In the genomic region with DNA sequence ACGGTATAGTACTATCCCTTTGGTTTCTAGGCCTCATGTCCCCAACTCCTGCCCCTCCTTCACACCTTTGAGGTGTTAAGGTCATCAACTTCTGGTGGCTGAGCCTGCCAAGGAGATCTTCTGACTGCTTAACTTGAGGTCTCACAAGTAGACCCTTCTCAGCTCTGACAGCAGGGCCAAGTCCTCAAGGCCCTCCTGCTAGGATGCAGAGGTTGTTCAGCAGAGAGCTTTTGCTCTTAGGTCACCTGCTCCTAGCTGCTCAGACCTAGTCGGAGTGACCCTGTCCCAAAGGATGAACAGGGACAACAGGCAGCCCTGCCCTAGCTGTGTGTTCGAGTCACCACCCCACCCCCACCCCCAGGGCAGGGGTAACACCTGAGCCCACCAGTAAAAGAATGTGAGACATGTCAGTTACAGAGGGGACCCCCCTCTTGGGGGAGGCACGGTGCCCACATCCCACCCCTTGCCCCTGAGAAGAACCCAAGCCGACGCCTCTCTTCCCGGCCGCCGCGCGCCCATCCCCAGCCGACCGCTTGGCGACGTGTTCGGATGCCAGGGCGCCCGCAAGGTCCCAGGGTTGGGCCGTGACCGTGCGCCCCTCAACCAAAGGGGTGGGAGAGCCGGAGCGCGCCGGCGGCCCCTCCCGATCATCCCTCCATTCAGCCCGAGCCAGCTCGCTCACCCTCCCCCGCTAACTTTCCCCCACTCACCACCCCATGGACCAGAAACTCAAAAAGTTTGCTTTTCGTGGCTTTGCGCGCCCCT, we compare ENCODE assay signal across 9 mouse cellular contexts. TPM values are rescaled to one million over a fixed set of nuclear protein-coding genes. Genes with fewer than 3 reads are reported as not detected.
DNase-seq lines count a peak whose midpoint lies in the region; ATAC-seq and TF ChIP-seq lines count a peak whose summit lies in the region.
"Had no signal": no experiment of that assay in that cellular context is flagged by ENCODE, and none has a peak within 500 bp of the region (broad histone marks: within the 10 kb centered on the region; RNA-seq: fewer than 3 reads in every experiment).

No protein-coding gene starts in this region.

- H3K79me2 ChIP-seq in MEL (ENCODE audit: control insufficient read depth, insufficient read depth, low read length, poor library complexity), result no peaks in the 10 kb centered on the region; the same call in 1 of the 2 replicates

- no peak for TF ChIP-seq CTCF in MEL (IDR thresholded peaks at IDR 0.05 in 2 of 3, conservative IDR thresholded peaks at IDR 0.05 in 1 of 3; ENCODE audit: control insufficient read depth in 1 of 3, insufficient read depth in 1 of 3, low read depth in 2 of 3, low read length in 3 of 3, poor library complexity in 1 of 3, severe bottlenecking in 1 of 3)
- TF ChIP-seq CTCF in olfactory bulb, adult 2 months (IDR thresholded peaks at IDR 0.05; ENCODE audit: insufficient read depth, low read depth, low read length), result no peak

- H3K4me2 ChIP-seq in kidney, embryonic 14.5 days (replicated peaks; ENCODE audit: low read depth, low read length), result peak overlapping the region; percentile 86
- H3K4me2 ChIP-seq in forebrain, embryonic 12.5 days, result peak overlapping the region; percentile 90

- peak overlapping the region; percentile 99 for H3K27ac ChIP-seq in kidney, embryonic 14.5 days (ENCODE audit: low read depth, low read length)
- no peak overlapping the region for H3K27ac ChIP-seq in MEL (ENCODE audit: control insufficient read depth, low read depth, low read length)
- H3K27ac ChIP-seq in forebrain, embryonic 12.5 days, result peak overlapping the region; percentile 99
- peak overlapping the region; percentile 97 for H3K27ac ChIP-seq in limb, embryonic 10.5 days
- peak overlapping the region; percentile 0; the same call in 1 of the 2 replicates for H3K27ac ChIP-seq in olfactory bulb, adult 2 months (ENCODE audit: insufficient read depth, low read depth, low read length)

- no peaks in the 10 kb centered on the region for H3K9me3 ChIP-seq in kidney, embryonic 14.5 days (ENCODE audit: control insufficient read depth, low read length)
- H3K9me3 ChIP-seq in MEL (replicated peaks; ENCODE audit: insufficient read depth, low read length), result no peaks in the 10 kb centered on the region
- H3K9me3 ChIP-seq in forebrain, embryonic 12.5 days, result no peaks in the 10 kb centered on the region
- H3K9me3 ChIP-seq in limb, embryonic 10.5 days (replicated peaks), result no peaks in the 10 kb centered on the region

- H3K9ac ChIP-seq in kidney, embryonic 14.5 days (ENCODE audit: low read depth, low read length), result peak overlapping the region; percentile 90
- peak overlapping the region; percentile 73 for H3K9ac ChIP-seq in MEL (ENCODE audit: control insufficient read depth, low read depth, low read length, poor library complexity, severe bottlenecking)
- H3K9ac ChIP-seq in forebrain, embryonic 12.5 days, result peak overlapping the region; percentile 90

- H3K4me1 ChIP-seq in kidney, embryonic 14.5 days (ENCODE audit: control insufficient read depth, insufficient read depth, low read length), result peaks cover 55% of the 10 kb centered on the region
- H3K4me1 ChIP-seq in MEL (ENCODE audit: control insufficient read depth in 1 of 2, insufficient read depth in 2 of 2, low read length in 2 of 2), result peaks cover 2 to 4% of the 10 kb centered on the region in 2 experiments; a peak in 2 of 4 replicates
- peaks cover 86% of the 10 kb centered on the region for H3K4me1 ChIP-seq in forebrain, embryonic 12.5 days
- peaks cover 94% of the 10 kb centered on the region for H3K4me1 ChIP-seq in limb, embryonic 10.5 days
- peaks cover 66% of the 10 kb centered on the region for H3K4me1 ChIP-seq in olfactory bulb, adult 2 months (ENCODE audit: control insufficient read depth, insufficient read depth, low read length)

- peak overlapping the region; percentile 73 for H3K4me3 ChIP-seq in kidney, embryonic 14.5 days (ENCODE audit: low read length)
- H3K4me3 ChIP-seq in MEL (ENCODE audit: control insufficient read depth in 1 of 2, insufficient read depth in 1 of 2, low read depth in 2 of 2, low read length in 2 of 2), result peak overlapping the region; percentile 46 to 51
- peak overlapping the region; percentile 69 for H3K4me3 ChIP-seq in forebrain, embryonic 12.5 days (replicated peaks)
- peak overlapping the region; percentile 65 for H3K4me3 ChIP-seq in limb, embryonic 10.5 days
- H3K4me3 ChIP-seq in olfactory bulb, adult 2 months (ENCODE audit: insufficient read depth, low read depth, low read length), result peak overlapping the region; percentile 54

- H3K27me3 ChIP-seq in kidney, embryonic 14.5 days (ENCODE audit: control insufficient read depth, insufficient read depth, low read length), result no peaks in the 10 kb centered on the region
- peaks cover 47 to 58% of the 10 kb centered on the region in 2 experiments for H3K27me3 ChIP-seq in MEL (ENCODE audit: control insufficient read depth in 1 of 2, insufficient read depth in 2 of 2, low read length in 2 of 2)
- H3K27me3 ChIP-seq in forebrain, embryonic 12.5 days, result peaks cover 3% of the 10 kb centered on the region; the same call in 1 of the 2 replicates
- peaks cover 47% of the 10 kb centered on the region for H3K27me3 ChIP-seq in limb, embryonic 10.5 days (ENCODE audit: low read depth, poor library complexity, severe bottlenecking)

- DNase-seq in kidney, postnatal 36 days, result no peak
- peak; percentile 21 for DNase-seq in MEL (ENCODE audit: low read depth, low spot score)
- peak; percentile 67 for DNase-seq in limb, embryonic 10.5 days (ENCODE audit: low spot score)
- DNase-seq in thymus, postnatal 25 days, result no peak
- no peak for DNase-seq in yolk sac, embryonic 10.5 days (ENCODE audit: low spot score)

- TF ChIP-seq EP300 in MEL (IDR thresholded peaks at IDR 0.05; ENCODE audit: low read depth in 1 of 2, low read length in 2 of 2), result no peak

- no peaks in the 10 kb centered on the region for H3K36me3 ChIP-seq in kidney, embryonic 14.5 days (ENCODE audit: control insufficient read depth, insufficient read depth, low read length)
- H3K36me3 ChIP-seq in MEL (ENCODE audit: control insufficient read depth in 1 of 2, insufficient read depth in 2 of 2, low read length in 2 of 2), result no peaks in the 10 kb centered on the region
- no peaks in the 10 kb centered on the region for H3K36me3 ChIP-seq in forebrain, embryonic 12.5 days (replicated peaks)
- no peaks in the 10 kb centered on the region for H3K36me3 ChIP-seq in limb, embryonic 10.5 days

- TF ChIP-seq POLR2A in MEL (IDR thresholded peaks at IDR 0.05; ENCODE audit: control insufficient read depth in 1 of 2, insufficient read depth in 1 of 2, low read depth in 1 of 2, low read length in 2 of 2, poor library complexity in 1 of 2), result no peak
- no peak for TF ChIP-seq POLR2A in olfactory bulb, adult 2 months (IDR thresholded peaks at IDR 0.05; ENCODE audit: insufficient read depth, low read depth, low read length)

- under 1% methylated on average over 32 of the region's 33 CpGs for WGBS in kidney, embryonic 14.5 days
- 1% methylated on average over 33 of the region's 33 CpGs for WGBS in forebrain, embryonic 12.5 days
- under 1% methylated on average over 33 of the region's 33 CpGs for WGBS in limb, embryonic 10.5 days
- 4% methylated on average over 33 of the region's 33 CpGs for WGBS in olfactory bulb, adult 2 months

- no peak for TF ChIP-seq RAD21 in MEL (IDR thresholded peaks at IDR 0.05; ENCODE audit: low read depth, low read length)

- ATAC-seq in kidney, embryonic 14.5 days (ENCODE audit: low FRiP score, low TSS enrichment), result no peak
- ATAC-seq in forebrain, embryonic 12.5 days (ENCODE audit: low FRiP score), result no peak

TF ChIP-seq in MEL, 35 proteins besides CTCF, POLR2A, EP300 and RAD21 (continues in another document):
- TF ChIP-seq GATA1 (IDR thresholded peaks at IDR 0.05; ENCODE audit: low read depth, low read length), result no peak

RNA-seq across cellular contexts. Expression of a gene that starts 14.7 kb away (rescaled TPM):
- 8.3 and 11.0 TPM in 2 replicates for polyA plus RNA-seq in kidney, embryonic 14.5 days (2014; fragmentation: Nextera tagmentation; extraction: Ambion mirVana)
- 37.1 and 37.9 TPM in 2 replicates for total RNA-seq in MEL (2012; rRNA removed)
- polyA plus RNA-seq in MEL (2012; ENCODE audit: insufficient read depth in 1 of 2, insufficient read length in 2 of 2, low read depth in 1 of 2, low replicate concordance in 2 of 2, missing spikeins in 1 of 2), result 10 to 100 TPM in 1 of 2 experiments, not detected in 1; 39.7 TPM
- polyA plus RNA-seq in forebrain, embryonic 12.5 days (2016; fragmentation: Nextera tagmentation; extraction: Ambion mirVana), result 18.7 and 18.8 TPM in 2 replicates
- 15.1 and 19.0 TPM in 2 replicates for polyA plus RNA-seq in limb, embryonic 10.5 days (2016; fragmentation: Nextera tagmentation; extraction: Ambion mirVana)
- polyA plus RNA-seq in olfactory bulb, adult 2 months (2012; ENCODE audit: insufficient read depth, insufficient read length, low replicate concordance, missing spikeins), result not detected in 2 replicates

RNA-seq across cellular contexts. Expression of a gene that starts 23.0 kb away (rescaled TPM):
- polyA plus RNA-seq in kidney, embryonic 14.5 days (2014; fragmentation: Nextera tagmentation; extraction: Ambion mirVana), result 40.4 and 41.1 TPM in 2 replicates
- 2.1 and 2.7 TPM in 2 replicates for total RNA-seq in MEL (2012; rRNA removed)
- polyA plus RNA-seq in MEL (2012; ENCODE audit: insufficient read depth in 1 of 2, insufficient read length in 2 of 2, low read depth in 1 of 2, low replicate concordance in 2 of 2, missing spikeins in 1 of 2), result 10 to 100 TPM in 1 of 2 experiments, not detected in 1; 16.5 TPM
- polyA plus RNA-seq in forebrain, embryonic 12.5 days (2016; fragmentation: Nextera tagmentation; extraction: Ambion mirVana), result 101 and 113 TPM in 2 replicates
- 21.5 and 34.3 TPM in 2 replicates for polyA plus RNA-seq in limb, embryonic 10.5 days (2016; fragmentation: Nextera tagmentation; extraction: Ambion mirVana)
- not detected in 2 replicates for polyA plus RNA-seq in olfactory bulb, adult 2 months (2012; ENCODE audit: insufficient read depth, insufficient read length, low replicate concordance, missing spikeins)

RNA-seq across cellular contexts. Expression of a gene that starts 24.0 kb away (rescaled TPM):
- 102 and 121 TPM in 2 replicates for polyA plus RNA-seq in kidney, embryonic 14.5 days (2014; fragmentation: Nextera tagmentation; extraction: Ambion mirVana)
- 228 and 257 TPM in 2 replicates for total RNA-seq in MEL (2012; rRNA removed)
- 100 to 1,000 TPM in 1 of 2 experiments, not detected in 1; 244 TPM for polyA plus RNA-seq in MEL (2012; ENCODE audit: insufficient read depth in 1 of 2, insufficient read length in 2 of 2, low read depth in 1 of 2, low replicate concordance in 2 of 2, missing spikeins in 1 of 2)
- 141 and 142 TPM in 2 replicates for polyA plus RNA-seq in forebrain, embryonic 12.5 days (2016; fragmentation: Nextera tagmentation; extraction: Ambion mirVana)
- polyA plus RNA-seq in limb, embryonic 10.5 days (2016; fragmentation: Nextera tagmentation; extraction: Ambion mirVana), result 177 and 197 TPM in 2 replicates
- polyA plus RNA-seq in olfactory bulb, adult 2 months (2012; ENCODE audit: insufficient read depth, insufficient read length, low replicate concordance, missing spikeins), result not detected in 2 replicates

RNA-seq across cellular contexts. Expression of a gene that starts 44.6 kb away (rescaled TPM):
- polyA plus RNA-seq in kidney, embryonic 14.5 days (2014; fragmentation: Nextera tagmentation; extraction: Ambion mirVana), result 0.26 and 0.34 TPM in 2 replicates
- not detected in 2 replicates for total RNA-seq in MEL (2012; rRNA removed)
- not detected for polyA plus RNA-seq in MEL (2012; ENCODE audit: insufficient read depth in 1 of 2, insufficient read length in 2 of 2, low read depth in 1 of 2, low replicate concordance in 2 of 2, missing spikeins in 1 of 2)
- 0.24 and 0.37 TPM in 2 replicates for polyA plus RNA-seq in forebrain, embryonic 12.5 days (2016; fragmentation: Nextera tagmentation; extraction: Ambion mirVana)
- 0.05 TPM in 1 of 2 replicates, not detected in the other for polyA plus RNA-seq in limb, embryonic 10.5 days (2016; fragmentation: Nextera tagmentation; extraction: Ambion mirVana)
- polyA plus RNA-seq in olfactory bulb, adult 2 months (2012; ENCODE audit: insufficient read depth, insufficient read length, low replicate concordance, missing spikeins), result not detected in 2 replicates
- total RNA-seq: neutrophil, adult 5-6 weeks had no signal

Comparison
In these comparisons a context has a peak if more than half of its experiments do, and no peak if none do; other contexts are left out.
1. DNase-seq: peak in MEL (single experiment) and limb, embryonic 10.5 days (single experiment); none in kidney, postnatal 36 days (0 of 2), thymus, postnatal 25 days (single experiment) and yolk sac, embryonic 10.5 days (single experiment).
2. Peak in every context shown above with its lines, with median percentiles within 50 percentile points of each other: H3K4me3 ChIP-seq and H3K9ac ChIP-seq.